Mouse (Mus musculus) liver, embryonic 11.5 days (tissue): ENCODE results near the gene Limk2. TPM values are rescaled to one million over a fixed set of nuclear protein-coding genes. Genes with fewer than 3 reads are reported as not detected.

Experiments
- ATAC-seq: fragments of 200-750 bp; cut with Nextera tagmentation; replicated peaks from 2 replicates; pipeline ENCODE4 v1.8.0; 2017; ENCODE audit warnings: moderate number of reproducible peaks, mild to moderate bottlenecking, moderate TSS enrichment, moderate library complexity; ENCODE audit not compliant: low FRiP score
- DNase-seq: peaks from one replicate; pipeline ENCODE4 v3.0.0-alpha.2; 2017; ENCODE audit warnings: low spot score
- H3K27ac ChIP-seq: fragments of 300-500 bp; sonication (generic); 2 replicates; pipeline ENCODE4 v1.5.1; 2014; ENCODE audit warnings: mild to moderate bottlenecking, low read depth, low read length, control low read depth
- H3K27me3 ChIP-seq: fragments of 300-500 bp; sonication (generic); replicated peaks from 2 replicates; pipeline ENCODE4 v1.6.1; 2014; ENCODE audit warnings: low read length, mixed read lengths; ENCODE audit not compliant: control insufficient read depth, insufficient read depth
- H3K36me3 ChIP-seq: fragments of 300-500 bp; sonication (generic); 2 replicates; pipeline ENCODE4 v1.6.1; 2014; ENCODE audit warnings: mild to moderate bottlenecking, low read length, moderate library complexity, mixed read lengths; ENCODE audit not compliant: control insufficient read depth, insufficient read depth
- H3K4me1 ChIP-seq: fragments of 300-500 bp; sonication (generic); replicated peaks from 2 replicates; pipeline ENCODE4 v1.6.1; 2014; ENCODE audit warnings: low read length, mixed read lengths; ENCODE audit not compliant: control insufficient read depth, insufficient read depth
- H3K4me2 ChIP-seq: fragments of 300-500 bp; sonication (generic); 2 replicates; pipeline ENCODE4 v1.6.1; 2014; ENCODE audit warnings: mild to moderate bottlenecking, control low read depth, moderate library complexity
- H3K4me3 ChIP-seq: fragments of 300-500 bp; sonication (generic); 2 replicates; pipeline ENCODE4 v1.5.1; 2014; ENCODE audit warnings: low read depth, low read length, control low read depth
- H3K9ac ChIP-seq: fragments of 300-500 bp; sonication (generic); 2 replicates; pipeline ENCODE4 v1.6.1; 2014; ENCODE audit warnings: low read depth, low read length, control low read depth
- H3K9me3 ChIP-seq: fragments of 300-500 bp; sonication (generic); 2 replicates; pipeline ENCODE4 v1.6.1; 2016; ENCODE audit warnings: low read length, inconsistent platforms, mixed read lengths; ENCODE audit not compliant: control insufficient read depth
- WGBS: fragments of 180-500 bp; shearing (Covaris S2); extraction: QIAGEN DNeasy Blood & Tissue Kit; methylation state at CpG from one replicate; pipeline ENCODE4 v1.1.7; 2014; 5-methylcytosine and 5-hydroxymethylcytosine counted together
- polyA plus RNA-seq: library from polyadenylated mRNA; unstranded; fragments of >200 nt; fragmentation: Nextera tagmentation; extraction: Ambion mirVana; gene quantifications from 2 replicates; pipeline ENCODE4 v1.2.1, GENCODE M21; 2014

The Limk2 gene
- polyA plus RNA-seq, 1 experiment from 2014 or later: 37.7 TPM

GRCm38 (mm10) chr11:3386941-3387368, 22.0 kb downstream of the Limk2 start:
- no peak overlapping the region for H3K9ac ChIP-seq

GRCm38 (mm10) chr11:3382602-3383594, 26.1 kb downstream of the Limk2 start:
- no peak overlapping the region for H3K27ac ChIP-seq
- no peak overlapping the region for H3K4me3 ChIP-seq
- DNase-seq: no peak
- 83% methylated on average over 5 of the region's 5 CpGs for WGBS
- no peaks in the 10 kb centered on the region for H3K9me3 ChIP-seq
- H3K4me1 ChIP-seq: peaks cover 18% of the 10 kb centered on the region
- H3K4me2 ChIP-seq: no peak overlapping the region
- no peaks in the 10 kb centered on the region for H3K27me3 ChIP-seq
- no peak for ATAC-seq
- H3K9ac ChIP-seq: no peak overlapping the region
- H3K36me3 ChIP-seq: peaks cover 14% of the 10 kb centered on the region

More at GRCm38 (mm10) chr11:3386941-3387368, 22.0 kb downstream of the Limk2 start:
- Histone ChIP-seq H3K4me3 (no peak overlapping the region), H3K27ac (no peak overlapping the region), H3K9me3 (no peaks in the 10 kb centered on the region), H3K27me3 (no peaks in the 10 kb centered on the region), H3K4me1 (peaks cover 10% of the 10 kb centered on the region), H3K36me3 (peaks cover 16% of the 10 kb centered on the region), H3K4me2 (no peak overlapping the region)
- ATAC-seq (peak; percentile 93), DNase-seq (peak; percentile 84)
- WGBS: 11% methylated on average over 4 of the region's 4 CpGs

GRCm38 (mm10) chr11:3381148-3381814, 27.7 kb downstream of the Limk2 start:
- H3K27me3 ChIP-seq: no peaks in the 10 kb centered on the region
- 84% methylated on average over 6 of the region's 6 CpGs for WGBS
- H3K4me1 ChIP-seq: peaks cover 8% of the 10 kb centered on the region
- H3K4me3 ChIP-seq: no peak overlapping the region
- H3K9ac ChIP-seq: no peak overlapping the region
- H3K36me3 ChIP-seq: peaks cover 14% of the 10 kb centered on the region
- H3K27ac ChIP-seq: no peak overlapping the region
- no peaks in the 10 kb centered on the region for H3K9me3 ChIP-seq
- DNase-seq (no peak), ATAC-seq (0 out of 2 replicates have a peak, but pooled peaks have one; percentile 51)
- no peak overlapping the region for H3K4me2 ChIP-seq

- peaks cover 8% of the 10 kb centered on the region; the same call in 1 of the 2 replicates for H3K36me3 ChIP-seq
- H3K9ac ChIP-seq: no peak overlapping the region
- H3K4me3 ChIP-seq: no peak overlapping the region
- WGBS: 56% methylated on average over 4 of the region's 4 CpGs
- H3K4me2 ChIP-seq: no peak overlapping the region
- H3K9me3 ChIP-seq: no peaks in the 10 kb centered on the region
- DNase-seq: no peak
- no peak overlapping the region for H3K27ac ChIP-seq
- peaks cover 18% of the 10 kb centered on the region for H3K4me1 ChIP-seq
- no peaks in the 10 kb centered on the region for H3K27me3 ChIP-seq
- peak; percentile 76 for ATAC-seq
Measured at GRCm38 (mm10) chr11:3379427-3379826, 29.6 kb downstream of the Limk2 start.

- Histone ChIP-seq H3K27ac (peak overlapping the region; percentile 58; the same call in 1 of the 2 replicates), H3K4me2 (no peak overlapping the region), H3K9ac (no peak overlapping the region), H3K36me3 (no peaks in the 10 kb centered on the region), H3K9me3 (no peaks in the 10 kb centered on the region), H3K27me3 (no peaks in the 10 kb centered on the region), H3K4me3 (no peak overlapping the region), H3K4me1 (peaks cover 36% of the 10 kb centered on the region)
- WGBS: 74% methylated on average over 12 of the region's 12 CpGs
- DNase-seq (no peak), ATAC-seq (no peak)
Measured at GRCm38 (mm10) chr11:3374741-3375140, 34.2 kb downstream of the Limk2 start.

- ATAC-seq (no peak), DNase-seq (no peak)
- H3K4me2 ChIP-seq: peak overlapping the region; percentile 9; the same call in 1 of the 2 replicates
- H3K27me3 ChIP-seq: no peaks in the 10 kb centered on the region
- no peak overlapping the region for H3K9ac ChIP-seq
- no peaks in the 10 kb centered on the region for H3K9me3 ChIP-seq
- peak overlapping the region; percentile 58; the same call in 1 of the 2 replicates for H3K27ac ChIP-seq
- 43% methylated on average over 7 of the region's 7 CpGs for WGBS
- no peak overlapping the region for H3K4me3 ChIP-seq
- H3K36me3 ChIP-seq: no peaks in the 10 kb centered on the region
- H3K4me1 ChIP-seq: peaks cover 32% of the 10 kb centered on the region
Measured at GRCm38 (mm10) chr11:3374293-3374645, 34.7 kb downstream of the Limk2 start.

- ATAC-seq (no peak), DNase-seq (no peak)
- Histone ChIP-seq H3K9me3 (no peaks in the 10 kb centered on the region), H3K27ac (peak overlapping the region; percentile 58; the same call in 1 of the 2 replicates), H3K4me2 (peak overlapping the region; percentile 9; the same call in 1 of the 2 replicates), H3K36me3 (0 out of 2 replicates have a peak, but pooled peaks cover 2% of the 10 kb centered on the region), H3K4me1 (peaks cover 32% of the 10 kb centered on the region), H3K9ac (no peak overlapping the region), H3K27me3 (no peaks in the 10 kb centered on the region), H3K4me3 (no peak overlapping the region)
- WGBS: 51% methylated on average over 7 of the region's 7 CpGs
Measured at GRCm38 (mm10) chr11:3373591-3374292, 35.2 kb downstream of the Limk2 start.
